Mouse (Mus musculus) heart, postnatal 14 days (tissue): ENCODE data around the gene Gm20388. TPM values are rescaled to one million over a fixed set of nuclear protein-coding genes. Genes with fewer than 3 reads are reported as not detected.

Experiments
- DNase-seq, 2 experiments: peaks; one replicate each; pipeline ENCODE4 v3.0.0; 2021 to 2022
- intact Hi-C: fragments of 180-260 bp; cut with DNase I; formaldehyde crosslinking; loops from one replicate; pipeline ENCODE4 v1.15.1; 2025
- total RNA-seq, 2 experiments: library from RNA; stranded (reverse); gene quantifications; 2 replicates each; pipeline ENCODE4 v1.2.3; 2021

The Gm20388 gene
- total RNA-seq, 2 experiments from 2014 or later: 0.24 TPM; not detected in 1

DNA sequence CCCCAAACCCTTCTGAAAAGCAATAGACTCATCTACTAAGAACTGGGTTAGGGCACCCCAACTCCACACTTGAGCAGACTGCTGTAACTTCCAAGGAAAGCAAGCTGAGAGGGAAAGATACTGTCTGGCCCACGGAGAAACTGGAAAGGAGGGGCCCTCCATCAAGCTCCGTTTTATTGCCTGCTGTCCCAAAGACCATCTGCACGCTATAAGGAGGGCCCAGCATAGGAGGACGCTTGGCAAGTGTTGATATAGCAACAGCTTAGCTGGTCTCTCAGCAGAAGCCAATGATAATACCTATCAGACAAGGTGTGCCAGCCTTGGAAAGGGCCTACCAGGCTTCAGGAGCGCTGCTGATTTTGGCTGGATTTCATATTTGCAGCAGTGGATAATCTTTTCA, 3940.9 kb downstream of the Gm20388 start:
- intact Hi-C loops: no loop called here
- DNase-seq: no peak

DNA sequence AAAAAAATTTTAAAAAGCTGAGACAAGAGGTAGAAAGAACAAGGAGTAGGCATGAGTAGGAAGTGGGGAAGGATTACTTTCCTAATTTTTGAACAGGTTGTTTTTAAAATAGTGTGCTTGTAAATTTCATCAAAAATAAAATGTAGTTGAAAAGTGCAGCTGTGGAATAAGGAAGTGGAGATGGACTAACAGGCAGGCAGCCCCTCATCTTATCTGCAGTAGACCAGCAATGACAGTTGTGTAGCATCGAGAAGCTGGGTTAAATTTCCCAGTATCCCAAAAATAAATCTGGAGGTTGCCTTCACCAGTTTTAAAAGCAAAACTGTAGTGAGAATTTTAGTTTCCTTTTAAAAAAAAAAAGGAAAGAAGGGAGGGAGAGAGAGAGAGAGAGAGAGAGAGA, 3943.6 kb downstream of the Gm20388 start:
- DNase-seq: no peak
- intact Hi-C loops: no loop called here

- intact Hi-C loops: no loop called here
- no peak for DNase-seq
These were observed 3944.3 kb downstream of the Gm20388 start for GRCm38 (mm10) chr8:123854733-123855475.

DNA sequence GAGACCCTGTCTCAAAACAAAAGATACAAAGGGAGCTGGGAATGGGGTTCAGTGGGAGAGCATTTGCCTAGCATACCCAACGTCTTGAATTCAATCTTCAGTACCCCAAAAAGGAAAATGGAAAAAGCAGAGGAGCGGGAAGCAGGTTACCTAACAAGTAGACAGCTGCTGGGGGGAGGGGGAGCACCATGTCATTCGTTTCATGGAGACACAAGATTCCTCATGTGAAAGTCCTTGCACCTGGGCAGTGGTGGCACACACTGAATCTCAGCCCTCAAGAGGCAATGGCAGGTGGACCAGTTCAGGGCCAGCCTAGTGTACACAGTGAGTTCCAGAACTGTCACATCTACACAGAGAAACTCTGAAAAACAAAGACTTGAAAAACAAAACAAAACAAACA, 3946.7 kb downstream of the Gm20388 start:
- intact Hi-C loops: no loop called here
- no peak for DNase-seq

DNA sequence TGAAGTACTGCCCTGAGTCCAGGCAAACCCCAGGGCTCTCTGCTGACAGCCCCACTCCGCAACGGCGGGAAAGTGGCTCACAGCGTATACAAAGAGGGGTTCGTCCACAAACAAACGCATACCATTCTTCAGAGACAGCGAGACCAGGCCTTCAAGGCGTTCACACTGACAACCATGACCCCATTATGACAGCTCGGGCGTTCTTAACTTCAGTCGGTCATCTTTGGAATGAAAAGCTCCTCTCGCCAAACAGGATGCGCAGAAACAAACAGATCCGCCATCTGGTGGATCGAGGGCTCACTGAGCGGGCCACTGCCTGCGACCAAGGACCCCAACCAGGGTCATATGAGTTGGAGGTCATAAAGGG, 3947.9 kb downstream of the Gm20388 start:
- peak in 1 of 2 experiments; percentile 16 for DNase-seq
- intact Hi-C loops: loop anchor here (2.0 kb wide), 1 partner anchor 24 kb away; no protein-coding TSS in a partner anchor

DNA sequence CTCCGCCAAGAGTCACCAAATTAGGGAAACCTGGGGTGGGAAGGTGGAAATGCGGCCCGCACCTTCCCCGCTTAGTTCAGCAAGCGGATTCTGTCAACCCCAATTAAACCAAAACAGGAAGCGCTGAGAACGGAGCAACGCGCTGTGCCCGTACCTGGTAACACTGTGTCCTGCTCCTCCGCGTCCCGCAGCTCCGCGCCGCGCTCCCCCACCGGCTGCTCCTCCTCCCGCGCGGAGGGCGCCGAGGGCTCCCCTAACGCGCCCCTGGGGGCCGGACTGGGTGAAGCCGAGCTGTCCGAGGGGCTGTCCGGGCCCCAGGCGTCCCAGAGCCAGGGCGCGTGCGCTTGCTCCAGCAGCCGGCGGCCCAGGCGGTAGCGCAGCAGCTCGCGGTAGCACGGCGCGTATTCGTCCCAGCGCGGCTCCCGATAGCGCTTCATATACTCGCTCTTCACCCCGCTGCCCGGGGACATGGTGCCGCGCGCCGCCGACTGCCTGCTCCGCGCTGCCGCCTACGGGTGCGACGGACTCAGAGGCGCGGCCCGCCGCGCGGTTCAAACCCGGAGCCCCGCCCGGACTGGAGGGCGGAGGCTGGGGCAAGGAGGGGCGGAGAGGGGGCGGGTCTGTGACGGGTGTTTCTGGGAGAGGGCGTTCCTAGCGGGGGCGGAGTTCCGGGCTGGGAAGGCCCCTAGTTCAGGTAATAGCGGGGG, 3948.5 kb downstream of the Gm20388 start:
- intact Hi-C loops: loop anchor here (2.0 kb wide), 1 partner anchor 24 kb away; no protein-coding TSS in a partner anchor
- DNase-seq: peak; percentile 93 to 94

- intact Hi-C loops: loop anchor here (2.0 kb wide), 1 partner anchor 25 kb away; no protein-coding TSS in a partner anchor
- DNase-seq: peak; percentile 49 to 57
These were observed 3949.1 kb downstream of the Gm20388 start, which contains the start of gene Ccsap for GRCm38 (mm10) chr8:123859648-123860259. TSS of gene Ccsap (minus strand) at chr8:123860209.

DNA sequence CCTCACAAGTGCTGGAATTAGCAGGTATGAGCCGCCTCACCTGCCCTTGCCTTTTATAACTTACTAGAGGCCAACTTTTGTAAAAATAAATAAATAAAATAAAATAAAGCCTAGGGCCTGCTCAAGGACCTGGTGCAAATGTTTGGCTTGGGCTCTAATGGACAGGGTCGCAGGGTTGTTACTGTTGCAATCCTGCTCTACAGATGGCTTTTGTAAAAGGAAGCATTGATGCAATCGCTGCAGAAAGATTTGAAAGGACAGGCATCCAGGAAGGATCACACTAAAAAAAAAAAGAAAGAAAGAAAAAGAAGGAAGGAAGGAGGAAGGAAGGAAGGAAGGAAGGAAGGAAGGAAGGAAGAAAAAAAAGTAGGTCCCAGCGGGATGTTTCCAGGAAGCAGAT, 3949.7 kb downstream of the Gm20388 start:
- no peak for DNase-seq

DNA sequence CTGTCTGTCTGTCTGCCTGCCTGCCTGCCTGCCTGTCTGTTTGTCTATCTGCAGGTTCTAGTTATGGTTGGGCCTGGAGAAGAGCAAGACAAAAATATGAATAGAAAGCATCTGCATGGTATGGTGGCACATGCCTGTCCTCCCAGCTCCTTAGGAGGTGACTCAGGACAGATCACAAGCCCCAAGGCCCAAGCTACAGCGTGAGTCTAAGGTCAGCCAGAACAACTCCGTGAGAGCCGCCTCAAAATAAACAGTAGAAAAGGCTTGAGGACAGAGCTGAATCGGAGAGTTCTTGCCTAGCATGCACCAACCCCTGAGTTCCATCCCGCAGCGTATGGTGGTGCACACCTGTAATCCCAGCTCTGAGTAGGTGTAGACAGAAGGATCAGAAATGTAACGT, 3955.1 kb downstream of the Gm20388 start:
- intact Hi-C loops: no loop called here
- no peak for DNase-seq

More for the DNA sequence above, 3949.7 kb downstream of the Gm20388 start:
- intact Hi-C loops: no loop called here

DNA sequence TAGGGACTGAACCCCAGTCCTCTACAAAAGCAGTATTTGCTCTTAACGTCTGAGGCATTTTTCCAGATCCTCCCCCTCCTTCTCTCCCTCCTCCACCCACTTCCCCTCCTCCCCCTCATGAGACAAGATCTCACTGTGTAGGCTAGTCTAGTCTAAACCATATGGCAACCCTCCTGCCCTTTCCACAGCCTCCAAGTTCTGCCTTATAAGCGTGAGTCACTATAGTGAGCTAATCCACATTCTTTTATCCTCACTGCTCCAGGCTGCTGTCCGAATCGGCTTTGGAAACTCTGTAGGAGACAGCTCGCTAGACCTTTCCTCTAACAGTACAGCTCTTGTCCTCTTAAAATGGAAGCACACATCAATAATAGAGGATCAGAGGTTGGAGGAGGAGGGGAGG, 3956.3 kb downstream of the Gm20388 start:
- DNase-seq: no peak
- intact Hi-C loops: no loop called here

GRCm38 (mm10) chr8:123872048-123872447, 3961.4 kb downstream of the Gm20388 start:
- DNase-seq: peak; percentile 18 to 29
- intact Hi-C loops: no loop called here

GRCm38 (mm10) chr8:123873364-123873763, 3962.7 kb downstream of the Gm20388 start:
- intact Hi-C loops: no loop called here
- no peak for DNase-seq

GRCm38 (mm10) chr8:123874324-123874723, 3963.7 kb downstream of the Gm20388 start:
- intact Hi-C loops: no loop called here
- no peak for DNase-seq

DNA sequence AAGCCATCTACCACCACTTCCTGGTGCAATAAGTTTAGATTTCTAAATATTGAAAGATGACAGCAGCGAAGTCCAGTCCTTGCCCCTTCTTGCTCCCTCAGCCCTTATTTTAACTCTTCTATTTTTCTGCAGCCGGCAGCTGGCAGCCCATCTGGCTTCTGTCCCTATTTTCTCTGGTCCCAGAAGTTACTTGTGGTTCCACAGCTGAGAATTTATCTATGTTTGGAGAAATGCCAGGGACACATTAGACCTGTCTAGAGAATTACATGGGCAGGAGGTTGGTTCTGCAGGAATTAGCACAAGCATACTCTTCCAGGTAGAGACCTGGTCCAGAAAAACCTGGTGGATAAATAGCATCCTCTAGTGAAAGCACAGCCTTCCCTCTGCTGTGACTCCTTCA, 3967.2 kb downstream of the Gm20388 start:
- DNase-seq: no peak
- intact Hi-C loops: no loop called here

GRCm38 (mm10) chr8:123880271-123880670, 3969.6 kb downstream of the Gm20388 start:
- intact Hi-C loops: no loop called here
- DNase-seq: no peak

DNA sequence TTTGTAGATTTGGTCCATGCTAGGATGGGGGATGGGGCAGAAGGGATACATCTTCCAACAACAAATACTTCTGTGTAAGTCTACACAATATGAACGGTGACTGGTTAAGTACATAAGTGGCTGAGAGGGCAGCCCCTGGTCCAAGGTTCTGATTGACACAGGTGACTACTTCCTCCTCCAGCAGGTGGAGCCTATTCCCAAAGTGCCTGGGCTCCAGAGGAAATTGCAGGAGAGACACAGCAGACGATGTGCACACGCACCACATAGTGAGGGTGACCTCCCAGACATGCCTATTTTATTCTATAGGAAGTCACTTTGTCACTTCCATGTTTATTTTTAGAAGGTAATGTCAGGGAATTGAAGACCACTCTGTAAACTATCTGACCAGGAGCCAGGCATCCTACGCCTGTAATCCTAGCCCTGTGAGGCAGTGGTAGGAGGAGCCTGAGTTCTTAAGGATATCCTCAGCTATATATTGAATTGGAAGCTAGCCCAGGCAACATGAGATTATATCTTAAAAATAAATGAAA, 3970.2 kb downstream of the Gm20388 start:
- DNase-seq: no peak
- intact Hi-C loops: no loop called here

GRCm38 (mm10) chr8:123882412-123882811, 3971.8 kb downstream of the Gm20388 start:
- no peak for DNase-seq
- intact Hi-C loops: no loop called here

DNA sequence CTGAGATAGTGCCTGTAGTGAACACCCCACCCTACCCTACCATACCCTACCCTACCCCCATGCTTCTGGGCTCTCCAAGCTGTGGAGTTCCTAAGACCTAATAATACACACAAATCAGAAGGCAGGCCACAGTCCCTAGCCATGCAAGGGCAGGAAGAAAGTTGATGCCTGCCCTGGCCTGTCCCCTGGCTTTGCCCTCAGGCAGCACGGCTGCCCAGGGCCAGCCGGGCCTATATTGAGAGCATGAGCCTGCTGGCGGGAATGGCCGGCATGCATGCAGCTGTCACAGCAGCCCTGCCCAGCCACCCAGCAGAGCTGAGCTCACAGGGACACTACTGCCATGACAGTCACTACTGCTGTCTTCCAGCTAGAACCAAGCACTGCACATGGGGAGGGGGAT, 3972.5 kb downstream of the Gm20388 start:
- intact Hi-C loops: no loop called here
- no peak for DNase-seq

DNA sequence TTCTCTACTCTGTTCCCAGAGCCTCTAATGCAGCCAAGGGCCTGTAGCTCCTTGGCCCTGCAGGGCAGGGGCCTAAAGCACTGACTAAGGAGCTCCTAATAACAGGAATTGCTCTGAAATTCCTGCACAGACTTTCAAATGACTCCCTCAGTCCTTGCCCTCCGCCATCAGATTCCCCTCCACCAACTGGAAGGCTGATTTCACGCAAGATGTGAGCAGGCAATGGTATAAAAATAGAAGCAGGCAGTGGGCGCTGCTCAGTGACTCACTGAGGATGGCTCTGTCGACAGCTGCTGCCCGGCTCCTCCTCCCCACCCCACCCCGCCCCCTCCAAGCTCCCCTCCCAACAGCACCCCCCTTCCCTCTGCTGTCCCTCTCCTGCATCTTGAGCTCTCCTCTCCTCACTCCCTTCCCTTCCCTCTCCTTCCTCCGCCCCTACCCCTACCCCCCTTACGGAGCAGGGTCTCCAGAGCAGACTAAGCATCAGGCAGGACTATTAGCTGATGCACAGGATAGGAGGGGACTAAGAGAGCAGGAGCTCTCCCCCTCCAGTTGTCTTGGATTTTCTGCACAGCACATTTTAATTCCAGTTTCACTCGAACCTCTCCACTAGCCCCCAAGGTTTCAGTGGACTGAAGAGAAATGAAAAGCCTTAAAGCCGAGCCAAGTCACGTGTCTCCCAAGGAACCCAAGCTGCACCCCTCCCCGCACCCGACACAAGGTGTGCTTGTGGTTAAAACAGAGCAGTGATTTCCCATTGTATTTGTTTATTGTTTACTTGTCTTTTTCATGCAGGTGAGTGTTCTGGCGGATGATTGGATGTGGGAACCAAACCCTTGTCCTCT, 3974.3 kb downstream of the Gm20388 start:
- intact Hi-C loops: no loop called here

DNA sequence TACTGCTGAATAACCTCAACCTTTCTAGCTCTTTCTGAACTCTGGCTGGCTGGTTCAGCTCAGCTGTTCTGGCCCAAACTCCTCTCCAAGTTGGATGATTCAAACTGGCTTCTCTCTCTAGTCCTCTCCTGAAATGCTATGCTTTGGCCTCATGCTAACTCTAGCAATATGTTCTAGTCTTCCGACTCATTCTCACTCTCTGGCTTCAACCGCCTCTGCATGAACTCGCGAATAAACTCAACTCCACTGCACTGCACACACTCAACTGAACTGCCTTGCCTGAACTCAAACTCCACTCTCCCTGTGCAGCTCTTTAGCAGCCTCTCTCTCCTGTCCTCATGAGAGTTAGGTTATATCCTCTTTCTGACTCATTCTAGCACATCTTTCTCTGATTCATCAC, 3976.5 kb downstream of the Gm20388 start:
- DNase-seq: no peak
- intact Hi-C loops: no loop called here

More for the DNA sequence above, 3974.3 kb downstream of the Gm20388 start:
- DNase-seq: no peak
